Mouse (Mus musculus) limb, embryonic 11.5 days (tissue): ENCODE data around the gene Itpr1. TPM values are rescaled to one million over a fixed set of nuclear protein-coding genes. Genes with fewer than 3 reads are reported as not detected.
A peak's percentile ranks its signal among the peaks of the same experiment; 100 is the strongest.

ENCODE experiments used
- ATAC-seq: fragments of 200-750 bp; cut with Nextera tagmentation; 2 replicates; pipeline ENCODE4 v1.8.0; 2017; ENCODE audit warnings: low read depth; ENCODE audit not compliant: insufficient number of reproducible peaks, low FRiP score, low TSS enrichment
- DNase-seq: peaks from one replicate; pipeline ENCODE4 v3.0.0-alpha.2; 2015; ENCODE audit warnings: low spot score
- H3K27ac ChIP-seq: fragments of 300-500 bp; sonication (generic); replicated peaks from 2 replicates; pipeline ENCODE4 v1.5.1; 2014; ENCODE audit warnings: low read depth, mild to moderate bottlenecking, low read length
- H3K27me3 ChIP-seq: fragments of 300-500 bp; sonication (generic); 2 replicates; pipeline ENCODE4 v1.6.1; 2014; ENCODE audit warnings: mild to moderate bottlenecking, low read length, mixed read lengths; ENCODE audit not compliant: control insufficient read depth, insufficient read depth
- H3K36me3 ChIP-seq: fragments of 300-500 bp; sonication (generic); 2 replicates; pipeline ENCODE4 v1.6.1; 2014; ENCODE audit warnings: mild to moderate bottlenecking, low read length, moderate library complexity, mixed read lengths; ENCODE audit not compliant: control insufficient read depth, insufficient read depth
- H3K4me1 ChIP-seq: fragments of 300-500 bp; sonication (generic); 2 replicates; pipeline ENCODE4 v1.6.1; 2014; ENCODE audit warnings: low read length, mixed read lengths; ENCODE audit not compliant: control insufficient read depth, insufficient read depth
- H3K4me2 ChIP-seq: fragments of 300-500 bp; sonication (generic); 2 replicates; pipeline ENCODE4 v1.6.1; 2014; ENCODE audit warnings: low read depth, mild to moderate bottlenecking, moderate library complexity; ENCODE audit not compliant: severe bottlenecking
- H3K4me3 ChIP-seq: fragments of 300-500 bp; sonication (generic); 2 replicates; pipeline ENCODE4 v1.5.1; 2014; ENCODE audit warnings: low read depth, low read length
- H3K9ac ChIP-seq: fragments of 300-500 bp; sonication (generic); 2 replicates; pipeline ENCODE4 v1.6.1; 2014; ENCODE audit warnings: mild to moderate bottlenecking, low read length
- H3K9me3 ChIP-seq: fragments of 300-500 bp; sonication (generic); 2 replicates; pipeline ENCODE4 v1.6.1; 2016; ENCODE audit warnings: low read length; ENCODE audit not compliant: control insufficient read depth
- WGBS: fragments of 180-500 bp; shearing (Covaris S2); extraction: QIAGEN DNeasy Blood & Tissue Kit; methylation state at CpG from one replicate; pipeline ENCODE4 v1.1.7; 2014; 5-methylcytosine and 5-hydroxymethylcytosine counted together
- polyA plus RNA-seq: library from polyadenylated mRNA; unstranded; fragments of >200 nt; fragmentation: Nextera tagmentation; extraction: Ambion mirVana; gene quantifications from 2 replicates; pipeline ENCODE4 v1.2.1, GENCODE M21; 2014

Gene Itpr1
- polyA plus RNA-seq, 1 experiment from 2014 or later = 6.4 TPM

- no peak overlapping the region; the same call in 1 of the 2 replicates for H3K4me2 ChIP-seq
- no peaks in the 10 kb centered on the region for H3K9me3 ChIP-seq
- ATAC-seq = no peak; the same call in 1 of the 2 replicates
- H3K27ac ChIP-seq = no peak overlapping the region
- H3K9ac ChIP-seq = no peak overlapping the region
- no peaks in the 10 kb centered on the region for H3K27me3 ChIP-seq
- 26% methylated on average over 12 of the region's 12 CpGs for WGBS
- H3K4me3 ChIP-seq = no peak overlapping the region
- peaks cover 4% of the 10 kb centered on the region; the same call in 1 of the 2 replicates for H3K4me1 ChIP-seq
- peak; percentile 43 for DNase-seq
- no peaks in the 10 kb centered on the region for H3K36me3 ChIP-seq
Observed at GRCm38 (mm10) chr6:108305171-108305779, 92.4 kb downstream of the Itpr1 start.

DNA sequence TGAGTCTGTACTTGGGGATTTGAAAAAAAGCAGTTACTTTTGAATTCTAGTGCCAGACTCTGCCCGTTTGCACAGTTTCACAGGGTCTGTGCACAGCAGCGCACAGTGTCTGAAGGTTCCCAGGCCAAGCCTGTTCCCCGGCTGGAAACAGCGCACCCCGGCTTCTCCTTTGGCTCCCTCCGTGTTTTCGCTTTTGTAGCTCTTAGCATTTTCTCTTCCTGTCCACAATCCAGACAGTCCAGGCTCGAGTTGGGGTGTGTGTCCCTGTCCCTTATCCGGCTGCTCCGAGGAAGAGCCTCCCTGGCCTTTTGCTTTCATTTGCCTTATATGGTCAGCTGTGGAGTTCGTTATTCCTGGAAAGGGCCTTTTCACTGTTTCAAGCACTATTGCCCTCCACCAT lies 93.3 kb downstream of the Itpr1 start:
- peaks cover 4% of the 10 kb centered on the region; the same call in 1 of the 2 replicates for H3K4me1 ChIP-seq
- no peak overlapping the region for H3K27ac ChIP-seq
- no peaks in the 10 kb centered on the region for H3K36me3 ChIP-seq
- no peaks in the 10 kb centered on the region for H3K9me3 ChIP-seq
- no peak overlapping the region for H3K4me3 ChIP-seq
- ATAC-seq (no peak), DNase-seq (peak; percentile 33)
- 43% methylated on average over 11 of the region's 11 CpGs for WGBS
- H3K9ac ChIP-seq = no peak overlapping the region
- no peak overlapping the region for H3K4me2 ChIP-seq
- no peaks in the 10 kb centered on the region for H3K27me3 ChIP-seq

DNA sequence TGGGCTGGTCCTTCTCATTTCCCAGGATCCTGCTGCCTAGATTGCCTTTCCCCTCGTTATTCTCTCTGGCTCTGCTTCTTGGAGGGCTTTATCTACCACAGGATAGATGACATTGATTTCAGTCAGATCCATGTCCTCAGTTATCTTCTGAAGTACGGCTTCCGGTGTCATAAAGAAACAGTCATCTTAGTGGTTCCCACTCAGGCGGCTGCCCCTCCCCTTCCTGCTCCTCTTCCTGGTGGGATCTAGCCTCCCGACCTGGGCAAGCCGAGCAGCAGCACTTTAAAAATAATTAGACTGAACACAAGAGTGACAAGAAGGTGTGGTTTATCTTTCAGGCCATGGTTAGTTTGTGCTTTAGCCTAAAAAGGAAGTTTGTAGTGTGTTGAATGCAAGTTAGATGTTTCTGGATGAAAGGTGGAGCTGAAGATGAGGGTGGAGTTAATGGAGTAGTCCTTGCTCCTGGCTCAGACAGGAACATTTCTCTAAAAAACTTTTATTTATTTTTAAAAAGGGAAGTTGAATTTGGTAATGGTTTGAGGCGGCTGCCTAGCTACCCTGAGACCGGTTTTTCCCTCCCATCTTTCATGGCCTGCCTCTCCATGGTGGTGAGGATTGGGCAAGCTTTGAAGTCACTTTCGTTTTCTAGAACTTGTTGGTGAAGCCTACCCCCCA lies 94.2 kb downstream of the Itpr1 start:
- no peaks in the 10 kb centered on the region for H3K27me3 ChIP-seq
- H3K9ac ChIP-seq = no peak overlapping the region
- H3K4me2 ChIP-seq = no peak overlapping the region
- DNase-seq = no peak
- no peak overlapping the region for H3K4me3 ChIP-seq
- no peaks in the 10 kb centered on the region for H3K36me3 ChIP-seq
- no peaks in the 10 kb centered on the region for H3K9me3 ChIP-seq
- no peak for ATAC-seq
- peaks cover 4% of the 10 kb centered on the region; the same call in 1 of the 2 replicates for H3K4me1 ChIP-seq
- 52% methylated on average over 9 of the region's 9 CpGs for WGBS
- no peak overlapping the region for H3K27ac ChIP-seq

GRCm38 (mm10) chr6:108307770-108308169 lies 94.9 kb downstream of the Itpr1 start:
- ATAC-seq = no peak
- H3K27ac ChIP-seq = no peak overlapping the region

GRCm38 (mm10) chr6:108309391-108310182 lies 96.7 kb downstream of the Itpr1 start:
- ATAC-seq (no peak), DNase-seq (no peak)
- WGBS = 37% methylated on average over 8 of the region's 8 CpGs
- H3K9ac ChIP-seq = no peak overlapping the region
- no peaks in the 10 kb centered on the region for H3K36me3 ChIP-seq
- no peak overlapping the region for H3K4me2 ChIP-seq
- peaks cover 4% of the 10 kb centered on the region; the same call in 1 of the 2 replicates for H3K4me1 ChIP-seq
- no peak overlapping the region for H3K4me3 ChIP-seq
- H3K27ac ChIP-seq = no peak overlapping the region
- H3K9me3 ChIP-seq = no peaks in the 10 kb centered on the region
- no peaks in the 10 kb centered on the region for H3K27me3 ChIP-seq

More at GRCm38 (mm10) chr6:108307770-108308169, 94.9 kb downstream of the Itpr1 start:
- Histone ChIP-seq H3K9me3 (no peaks in the 10 kb centered on the region), H3K9ac (no peak overlapping the region), H3K4me2 (no peak overlapping the region), H3K36me3 (no peaks in the 10 kb centered on the region), H3K4me3 (no peak overlapping the region), H3K4me1 (peaks cover 4% of the 10 kb centered on the region; the same call in 1 of the 2 replicates), H3K27me3 (no peaks in the 10 kb centered on the region)
- DNase-seq = no peak
- WGBS = 91% methylated on average over 6 of the region's 6 CpGs

GRCm38 (mm10) chr6:108313056-108313455 lies 100.2 kb downstream of the Itpr1 start:
- DNase-seq = no peak
- H3K36me3 ChIP-seq = no peaks in the 10 kb centered on the region
- no peak overlapping the region for H3K27ac ChIP-seq
- no peak overlapping the region for H3K9ac ChIP-seq
- no peaks in the 10 kb centered on the region for H3K9me3 ChIP-seq
- no peak overlapping the region for H3K4me3 ChIP-seq
- no peaks in the 10 kb centered on the region for H3K27me3 ChIP-seq
- 78% methylated on average over 1 of the region's 1 CpGs for WGBS
- no peak overlapping the region for H3K4me2 ChIP-seq
- H3K4me1 ChIP-seq = no peaks in the 10 kb centered on the region
- no peak for ATAC-seq

GRCm38 (mm10) chr6:108313997-108314396 lies 101.1 kb downstream of the Itpr1 start:
- ATAC-seq = no peak
- Histone ChIP-seq H3K36me3 (no peaks in the 10 kb centered on the region), H3K27ac (no peak overlapping the region), H3K4me1 (no peaks in the 10 kb centered on the region), H3K9ac (no peak overlapping the region), H3K9me3 (no peaks in the 10 kb centered on the region), H3K27me3 (no peaks in the 10 kb centered on the region), H3K4me2 (no peak overlapping the region), H3K4me3 (no peak overlapping the region)
- DNase-seq = no peak
- WGBS = 92% methylated on average over 1 of the region's 1 CpGs

GRCm38 (mm10) chr6:108316268-108316824 lies 103.5 kb downstream of the Itpr1 start:
- no peaks in the 10 kb centered on the region for H3K4me1 ChIP-seq
- H3K36me3 ChIP-seq = no peaks in the 10 kb centered on the region
- H3K27me3 ChIP-seq = no peaks in the 10 kb centered on the region
- no peak overlapping the region for H3K4me3 ChIP-seq
- DNase-seq = no peak
- no peak overlapping the region for H3K9ac ChIP-seq
- no peak for ATAC-seq
- 81% methylated on average over 4 of the region's 4 CpGs for WGBS
- no peak overlapping the region for H3K4me2 ChIP-seq
- H3K9me3 ChIP-seq = no peaks in the 10 kb centered on the region
- H3K27ac ChIP-seq = no peak overlapping the region
